Mouse (Mus musculus): ENCODE measurements at regions not wholly inside any gene's neighbourhood (a gene's known extent, or its start where the extent isn't known, plus 50 kb on each side); places are given as distances from the start of the nearest gene placed in this dataset.
A peak's percentile ranks its signal among the peaks of the same experiment; 100 is the strongest.

GRCm38 (mm10) chr3:37978481-37978880 is 254.2 kb upstream of the Gm5148 start:
- DNase-seq (ENCODE audit: low spot score in 2 of 2), result peak; percentile 54 to 89

- DNase-seq (ENCODE audit: low spot score in 2 of 2), result no peak
Observed at GRCm38 (mm10) chr3:37977453-37977852, 253.2 kb upstream of the Gm5148 start.

DNA sequence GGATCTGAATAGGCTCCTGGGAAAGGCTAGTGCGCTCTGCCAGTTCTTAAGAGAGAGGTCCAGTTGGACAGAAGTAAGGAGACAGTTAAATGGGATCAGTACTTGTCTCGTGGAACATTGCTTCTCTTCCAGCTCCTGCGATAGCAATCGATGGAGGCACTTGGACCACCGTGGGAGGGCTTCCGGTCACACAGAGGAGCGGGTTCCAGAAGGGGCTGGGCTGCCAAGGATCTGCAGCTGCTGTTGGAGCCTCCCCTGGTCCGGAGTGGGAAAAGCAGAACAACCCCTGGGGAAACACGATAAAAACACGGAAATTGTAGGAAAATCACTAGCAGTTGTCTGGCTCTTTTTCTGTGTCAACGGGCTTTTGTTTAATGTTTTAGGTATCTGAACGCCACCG is 252.3 kb upstream of the Gm5148 start:
- peak in 1 of 2 experiments; percentile 8 for DNase-seq (ENCODE audit: low spot score in 2 of 2)

- no peak for DNase-seq (ENCODE audit: low spot score in 2 of 2)
Observed at GRCm38 (mm10) chr3:37975194-37975756, 251.0 kb upstream of the Gm5148 start.

DNA sequence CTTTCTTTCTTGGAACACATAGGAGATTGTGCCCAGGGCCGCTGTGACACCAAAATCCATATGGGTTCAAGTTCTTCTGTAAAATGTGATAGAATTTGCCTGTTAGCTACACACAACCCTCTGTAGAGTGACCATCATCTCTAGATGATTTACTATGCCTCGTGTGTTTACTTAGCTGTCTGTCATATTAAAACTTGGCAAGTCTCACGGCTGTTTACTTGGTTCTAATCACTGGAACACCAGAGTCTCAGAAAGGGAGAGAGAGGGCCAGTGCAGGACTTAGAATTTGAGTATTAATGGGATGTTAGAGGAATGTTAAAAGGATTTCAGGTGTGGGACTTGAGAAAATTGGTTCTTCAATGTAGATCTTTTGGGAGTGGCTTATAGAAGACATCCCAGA is 248.6 kb upstream of the Gm5148 start:
- no peak for DNase-seq (ENCODE audit: low spot score in 2 of 2)

- DNase-seq (ENCODE audit: low spot score in 2 of 2), result no peak
Observed at GRCm38 (mm10) chr3:37971240-37971639, 246.9 kb upstream of the Gm5148 start.

- DNase-seq (ENCODE audit: low spot score in 2 of 2), result no peak
Observed at GRCm38 (mm10) chr3:37968654-37969053, 244.4 kb upstream of the Gm5148 start.

DNA sequence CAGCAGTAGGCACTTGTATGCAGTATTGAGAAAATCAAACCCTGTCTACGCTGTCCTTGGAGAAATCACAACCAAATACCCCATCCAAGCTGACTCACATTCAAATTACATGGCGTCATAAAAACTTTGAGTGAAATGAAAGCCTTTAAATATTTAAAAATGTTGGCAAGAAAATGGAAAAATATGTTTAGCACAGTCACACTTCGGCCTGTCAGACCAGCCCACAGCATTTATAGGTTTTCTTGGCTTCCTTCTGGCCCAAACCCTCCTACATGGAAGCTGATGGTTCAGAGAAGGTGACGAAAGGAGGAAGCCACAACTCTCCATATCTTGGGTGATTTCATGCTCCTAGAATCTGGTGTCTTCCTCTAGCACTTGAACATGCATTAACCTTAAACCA is 240.9 kb upstream of the Gm5148 start:
- no peak for DNase-seq (ENCODE audit: low spot score in 2 of 2)

DNA sequence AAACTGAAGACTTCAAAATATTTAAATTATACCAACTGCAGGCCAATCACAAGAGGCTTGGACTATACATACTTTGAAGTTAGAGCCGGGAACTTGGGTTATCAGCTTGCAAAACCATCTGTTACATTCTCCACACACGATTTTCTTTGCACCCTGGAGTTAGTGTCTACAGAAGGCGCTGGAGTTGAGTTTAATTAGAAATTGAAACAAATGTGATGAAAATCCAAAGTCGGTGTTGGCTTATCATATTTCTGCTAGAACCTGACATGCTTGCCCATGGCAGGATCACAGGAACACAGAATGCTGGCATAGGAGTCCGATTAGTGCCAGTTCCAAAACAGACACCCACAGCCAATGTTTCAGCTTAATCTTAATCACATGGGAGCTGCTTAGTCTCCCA is 239.8 kb upstream of the Gm5148 start:
- no peak for DNase-seq (ENCODE audit: low spot score in 2 of 2)

DNA sequence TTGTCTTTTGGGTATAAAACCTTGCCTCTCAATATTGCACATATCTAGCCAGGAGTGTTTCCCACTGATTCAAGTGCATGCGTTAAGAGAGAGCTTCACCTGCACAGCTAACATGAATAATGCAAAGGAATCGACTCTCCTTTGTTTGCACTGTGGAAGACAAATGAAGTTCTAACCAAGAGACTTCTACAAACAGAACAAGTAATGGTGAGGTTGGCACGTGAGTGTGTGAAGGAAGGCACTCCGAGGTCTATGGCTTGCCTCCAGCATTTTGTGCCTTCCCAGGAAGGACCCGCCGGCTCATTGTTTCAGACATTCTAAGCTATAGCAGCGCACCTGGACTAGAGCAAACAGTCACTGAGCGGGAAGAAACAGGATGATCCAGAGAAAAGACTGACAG is 238.5 kb upstream of the Gm5148 start:
- DNase-seq (ENCODE audit: low spot score in 2 of 2), result no peak

DNA sequence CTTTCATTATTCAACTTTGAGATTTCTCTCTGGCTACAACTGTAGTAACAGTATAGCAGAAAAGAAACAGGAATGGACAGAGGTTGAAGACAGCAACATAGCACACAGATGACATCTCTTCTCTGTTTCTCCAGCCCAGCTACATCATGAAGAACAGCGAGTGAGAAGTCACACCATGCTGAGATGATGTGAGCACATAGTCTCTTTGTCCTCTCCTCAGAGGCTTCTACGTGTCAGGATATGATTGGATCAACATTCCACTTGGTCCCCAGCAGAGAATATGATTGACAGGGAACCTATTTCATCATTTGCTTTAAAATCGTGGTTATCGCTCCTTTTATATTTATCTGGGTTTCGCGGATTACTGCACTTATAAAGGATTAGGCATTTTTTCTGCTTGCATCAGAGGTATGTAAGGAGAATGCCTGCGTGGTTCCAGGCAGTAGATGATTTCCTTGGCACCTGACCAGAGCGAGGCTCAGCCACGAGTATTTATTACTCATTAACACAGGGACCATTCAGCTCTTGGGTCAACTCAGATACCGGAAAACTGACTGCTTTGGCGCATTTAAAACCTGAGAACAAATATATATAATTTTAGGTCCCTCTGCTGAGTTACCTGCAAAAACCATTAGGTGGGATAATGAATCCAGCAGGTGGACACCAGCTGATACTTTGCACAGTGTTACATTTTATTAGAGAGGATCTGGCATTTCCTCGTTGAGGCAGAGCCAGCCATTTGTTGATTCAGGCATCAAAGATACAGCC is 237.9 kb upstream of the Gm5148 start:
- no peak for DNase-seq (ENCODE audit: low spot score in 2 of 2)

GRCm38 (mm10) chr3:37958361-37958978 is 234.2 kb upstream of the Gm5148 start:
- no peak for DNase-seq (ENCODE audit: low spot score in 2 of 2)

GRCm38 (mm10) chr3:37956543-37956942 is 232.3 kb upstream of the Gm5148 start:
- no peak for DNase-seq (ENCODE audit: low spot score in 2 of 2)

DNA sequence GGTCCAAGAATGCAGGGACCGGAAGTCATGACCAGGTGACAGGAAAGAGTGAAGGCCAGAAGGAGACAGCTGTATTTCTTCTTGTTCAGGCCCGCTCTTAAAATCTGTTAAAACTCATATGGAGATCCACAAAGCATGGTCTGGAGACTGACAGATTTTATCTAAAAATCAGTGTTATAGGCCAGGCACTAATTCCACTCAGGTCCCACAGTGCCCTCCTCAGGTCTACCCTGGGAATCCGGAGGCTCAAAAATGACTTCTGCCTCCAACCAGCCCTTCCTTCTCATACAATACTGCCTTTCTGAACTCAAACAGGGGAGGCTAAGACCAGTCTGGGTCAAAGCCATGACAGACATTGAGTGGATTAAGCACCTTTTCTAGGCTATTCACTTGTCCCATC is 228.6 kb upstream of the Gm5148 start:
- no peak for DNase-seq (ENCODE audit: low spot score in 2 of 2)

DNA sequence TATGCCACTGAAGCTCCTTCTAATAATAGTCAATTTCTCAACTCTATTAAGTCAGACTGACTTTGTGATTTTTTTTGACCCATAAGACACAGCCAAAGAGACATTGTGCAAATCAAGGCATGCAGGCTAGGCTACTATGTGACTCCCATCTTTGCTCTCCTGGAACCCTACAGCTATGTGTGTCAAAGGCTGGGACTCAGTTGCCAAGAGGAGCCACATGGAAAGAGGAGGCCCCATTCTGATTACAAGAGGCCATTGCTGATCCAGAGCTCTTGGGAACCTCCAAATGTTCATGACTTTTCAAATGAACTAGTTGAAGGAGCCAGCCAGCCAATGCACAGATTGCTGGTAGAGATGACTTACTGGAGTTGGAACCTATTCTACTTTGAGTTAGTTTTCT is 228.0 kb upstream of the Gm5148 start:
- no peak for DNase-seq (ENCODE audit: low spot score in 2 of 2)

DNA sequence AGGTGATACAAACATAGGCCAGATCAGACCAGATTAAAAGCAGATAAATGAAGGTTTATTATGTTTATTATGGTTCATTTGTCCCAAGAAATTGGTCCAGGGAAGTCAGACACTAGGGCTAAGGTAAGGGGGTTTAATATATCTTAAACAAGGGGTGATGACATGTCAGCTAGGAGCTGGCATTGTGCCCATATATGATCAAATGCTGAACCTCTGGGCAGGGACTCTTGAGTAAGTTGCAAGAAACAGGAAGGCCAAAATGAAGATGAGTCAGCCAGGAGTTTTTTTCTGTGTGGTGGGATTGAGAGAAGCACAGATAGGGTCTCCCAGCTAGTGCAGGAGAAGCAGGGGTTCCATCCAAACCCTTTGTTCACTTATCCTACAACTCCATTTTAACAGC is 219.4 kb upstream of the Gm5148 start:
- DNase-seq (ENCODE audit: low spot score in 2 of 2), result no peak

- no peak for DNase-seq (ENCODE audit: low spot score in 2 of 2)
Observed at GRCm38 (mm10) chr3:37940016-37940415, 215.7 kb upstream of the Gm5148 start.

GRCm38 (mm10) chr3:37938870-37939269 is 214.6 kb upstream of the Gm5148 start:
- no peak for DNase-seq (ENCODE audit: low spot score in 2 of 2)

DNA sequence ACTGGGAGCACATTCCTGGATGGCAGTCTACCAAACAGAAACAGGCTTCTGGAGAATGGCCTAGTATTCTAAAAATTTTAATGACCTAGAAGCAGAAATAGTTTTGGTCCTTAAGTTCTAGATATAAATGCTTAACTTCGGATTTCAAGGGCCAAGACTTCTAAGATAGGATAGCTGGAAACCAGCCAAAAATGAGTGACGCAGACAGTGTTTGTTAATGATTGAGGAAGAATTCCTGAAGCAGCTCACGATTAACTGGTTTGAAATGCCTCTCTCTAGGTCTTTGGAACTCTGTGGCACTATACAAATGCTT is 213.9 kb upstream of the Gm5148 start:
- DNase-seq (ENCODE audit: low spot score in 2 of 2), result no peak

DNA sequence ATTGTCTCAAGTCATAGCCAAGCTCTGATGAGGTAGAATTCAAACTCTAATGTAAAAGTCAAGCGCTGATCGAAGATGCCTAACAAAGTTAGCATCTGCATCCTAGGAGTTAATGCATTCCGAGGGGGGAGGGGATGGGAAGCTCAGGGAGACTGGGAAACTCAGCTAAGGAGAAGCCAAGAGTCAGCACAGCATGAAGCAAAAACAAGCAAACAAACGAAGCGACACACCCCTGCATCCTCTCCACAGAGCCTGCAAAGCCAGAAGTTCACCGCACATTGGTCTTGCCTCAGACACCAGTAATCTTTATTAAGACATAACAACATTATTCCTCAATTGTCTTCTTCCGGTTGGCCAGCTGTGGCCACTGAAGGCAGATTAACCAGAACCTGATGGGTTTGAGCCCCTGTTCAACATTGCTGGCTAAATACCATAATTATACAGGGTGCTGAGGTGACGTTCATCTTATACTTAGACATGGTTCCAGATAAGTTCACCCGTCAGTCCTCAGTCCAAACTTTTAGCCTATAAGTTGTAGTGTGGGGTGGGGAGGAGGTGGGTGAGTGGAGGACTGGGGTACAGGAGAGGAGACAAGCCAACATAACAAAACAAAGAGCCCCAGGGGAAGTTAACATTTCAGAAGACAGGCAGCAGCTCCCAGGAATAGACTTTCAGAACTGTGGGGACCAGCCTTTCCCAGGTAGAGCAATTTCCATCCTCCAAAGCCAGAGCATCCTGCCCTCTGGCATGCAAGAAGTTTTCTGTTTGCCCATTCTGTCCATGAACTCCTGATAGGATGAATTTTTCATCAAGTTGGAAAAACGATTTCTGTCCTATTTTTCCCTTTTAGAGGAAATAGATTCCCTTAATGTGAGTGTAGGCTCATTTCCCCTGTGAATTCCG is 213.3 kb upstream of the Gm5148 start:
- DNase-seq (ENCODE audit: low spot score in 2 of 2), result no peak

DNA sequence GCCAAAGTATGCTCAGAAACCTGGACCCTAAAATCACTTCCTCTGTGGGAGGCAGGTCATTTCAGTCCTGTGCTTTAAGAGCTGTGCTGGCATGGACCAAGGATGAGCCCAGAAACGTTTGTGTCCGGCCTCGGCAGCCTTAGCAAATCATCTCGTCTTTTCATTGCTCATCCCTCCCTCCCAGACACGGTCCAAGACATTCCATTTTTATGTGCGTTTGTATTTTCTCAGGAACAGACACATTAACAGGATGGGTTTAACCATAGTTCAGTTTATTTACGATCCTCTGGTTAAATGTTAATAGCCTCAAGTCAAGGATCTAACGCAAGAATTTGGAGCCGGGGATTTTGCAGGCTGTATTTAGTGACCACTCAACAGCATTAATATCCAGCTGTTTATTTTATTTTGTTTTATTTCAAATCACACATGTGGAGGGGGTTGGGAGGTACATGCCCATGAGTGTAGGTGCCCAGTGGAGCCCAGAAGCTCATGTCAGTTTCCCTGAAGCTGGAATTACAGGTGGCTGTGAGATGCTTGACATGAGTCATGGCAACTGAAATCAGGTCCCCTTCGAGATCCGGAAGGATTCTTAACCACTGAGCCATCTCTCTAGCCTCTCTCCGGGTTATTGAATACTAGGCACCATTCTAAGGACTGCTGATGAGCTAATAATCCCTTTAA is 212.1 kb upstream of the Gm5148 start:
- no peak for DNase-seq (ENCODE audit: low spot score in 2 of 2)
